Mouse (Mus musculus) NIH3T3 (cell line): ENCODE results near the gene Fat1.
"Not testable (repeated sequence)": the region's sequence is repeated elsewhere in the genome, so short reads cannot be mapped to it uniquely, and the experiment has no call there.

ENCODE experiments used
- DNase-seq: peaks from one replicate; pipeline ENCODE4 v3.0.0-alpha.2; 2012; ENCODE audit warnings: low read depth

Fat1 gene

DNA sequence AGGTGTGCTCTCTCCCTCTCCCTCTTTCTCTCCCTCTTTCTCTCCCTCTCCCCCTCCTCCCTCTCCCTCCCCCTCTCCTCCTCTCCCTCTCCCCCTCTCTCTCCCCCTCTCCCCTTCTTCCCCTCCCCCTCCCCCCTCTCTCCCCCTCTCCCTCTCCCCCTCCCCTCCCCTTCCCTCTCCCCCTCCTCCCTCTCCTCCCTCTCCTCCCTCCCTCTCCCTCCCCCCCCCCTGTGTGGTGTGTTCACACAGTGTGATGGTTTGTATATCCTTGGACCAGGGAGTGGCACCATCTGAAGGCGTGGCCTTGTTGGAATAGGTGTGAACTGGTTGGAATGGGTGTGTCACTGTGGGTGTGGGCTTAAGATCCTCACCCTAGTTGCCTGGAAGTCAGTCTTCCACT, 130.1 kb downstream of the Fat1 start:
- not testable (repeated sequence) for DNase-seq

GRCm38 (mm10) chr8:45068759-45069386, 133.6 kb downstream of the Fat1 start, which contains the start of gene Mtnr1a:
Mtnr1a (plus strand) TSS chr8:45069137.
- peak; percentile 90 for DNase-seq

DNA sequence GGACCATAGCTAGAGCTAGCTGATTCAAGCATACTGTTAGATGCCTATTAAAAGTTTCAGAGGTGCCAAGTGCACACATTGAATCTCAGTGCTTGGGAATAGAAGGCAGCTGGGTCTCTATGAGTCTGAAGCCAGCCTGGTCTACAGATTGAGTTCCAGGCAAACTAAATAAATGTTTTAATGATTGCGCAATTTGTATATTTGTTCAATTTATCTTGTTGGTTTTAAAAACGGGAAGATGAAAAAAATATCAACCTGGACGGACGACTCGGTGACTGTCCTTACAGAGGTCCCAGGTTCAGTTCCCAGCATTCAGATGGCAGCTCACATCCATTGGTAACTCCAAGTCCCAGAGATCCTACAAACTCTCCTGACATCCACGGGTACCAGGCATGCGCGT, 135.7 kb downstream of the Fat1 start:
- no peak for DNase-seq

GRCm38 (mm10) chr8:45080850-45081249, 145.6 kb downstream of the Fat1 start:
- no peak for DNase-seq

DNA sequence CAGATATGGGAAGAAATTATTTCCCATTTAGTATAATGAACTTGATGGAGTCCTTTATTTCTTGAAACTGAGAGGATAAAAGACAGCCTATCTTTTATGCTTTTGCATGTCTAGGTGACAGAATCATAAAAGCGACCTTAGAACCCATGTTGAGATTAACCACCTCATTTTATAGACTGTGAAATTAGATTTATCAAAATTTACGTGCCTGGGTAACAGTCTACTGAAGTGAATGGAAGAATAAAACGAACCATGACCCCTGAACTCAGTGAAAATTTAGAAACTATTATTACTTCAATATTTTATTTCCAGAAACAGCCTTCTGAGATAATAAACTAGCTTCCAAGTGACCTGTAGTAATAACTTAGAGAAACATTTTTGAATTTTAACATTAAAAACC, 158.4 kb downstream of the Fat1 start:
- no peak for DNase-seq
